Mouse (Mus musculus): ENCODE results near the gene Cacng7. TPM values are rescaled to one million over a fixed set of nuclear protein-coding genes. Genes with fewer than 3 reads are reported as not detected.

The Cacng7 gene
- polyA plus RNA-seq, 1 experiment from 2014 or later, result 2.3 TPM

DNA sequence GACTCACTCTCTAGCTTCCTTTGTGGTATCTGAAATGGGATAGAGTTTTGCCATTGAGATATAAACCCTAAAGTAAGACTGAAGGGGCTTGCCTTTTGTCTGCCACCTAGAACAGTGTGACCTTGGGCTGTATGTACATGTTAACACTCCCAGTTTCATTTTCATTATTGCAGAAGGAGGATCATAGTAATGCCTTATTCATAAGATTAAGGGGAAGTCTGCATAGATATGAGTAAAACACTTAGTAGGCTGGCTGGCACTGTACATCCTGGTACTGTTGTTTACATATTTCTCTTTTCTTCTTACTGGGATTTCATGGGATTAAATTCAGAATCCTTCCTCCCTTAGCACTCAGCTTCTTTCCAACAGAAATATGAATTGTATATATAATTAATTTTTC, 67.2 kb downstream of the Cacng7 start:
- Histone ChIP-seq H3K9me3 (no peaks in the 10 kb centered on the region), H3K9ac (no peak overlapping the region), H3K27me3 (replicated peaks) (no peaks in the 10 kb centered on the region), H3K4me3 (no peak overlapping the region), H3K4me2 (replicated peaks) (no peak overlapping the region), H3K4me1 (peaks cover 9% of the 10 kb centered on the region; the same call in 1 of the 2 replicates), H3K36me3 (peaks cover under 1% of the 10 kb centered on the region; the same call in 1 of the 2 replicates), H3K27ac (no peak overlapping the region)
- ATAC-seq (ENCODE audit: low FRiP score, low read depth), result no peak

DNA sequence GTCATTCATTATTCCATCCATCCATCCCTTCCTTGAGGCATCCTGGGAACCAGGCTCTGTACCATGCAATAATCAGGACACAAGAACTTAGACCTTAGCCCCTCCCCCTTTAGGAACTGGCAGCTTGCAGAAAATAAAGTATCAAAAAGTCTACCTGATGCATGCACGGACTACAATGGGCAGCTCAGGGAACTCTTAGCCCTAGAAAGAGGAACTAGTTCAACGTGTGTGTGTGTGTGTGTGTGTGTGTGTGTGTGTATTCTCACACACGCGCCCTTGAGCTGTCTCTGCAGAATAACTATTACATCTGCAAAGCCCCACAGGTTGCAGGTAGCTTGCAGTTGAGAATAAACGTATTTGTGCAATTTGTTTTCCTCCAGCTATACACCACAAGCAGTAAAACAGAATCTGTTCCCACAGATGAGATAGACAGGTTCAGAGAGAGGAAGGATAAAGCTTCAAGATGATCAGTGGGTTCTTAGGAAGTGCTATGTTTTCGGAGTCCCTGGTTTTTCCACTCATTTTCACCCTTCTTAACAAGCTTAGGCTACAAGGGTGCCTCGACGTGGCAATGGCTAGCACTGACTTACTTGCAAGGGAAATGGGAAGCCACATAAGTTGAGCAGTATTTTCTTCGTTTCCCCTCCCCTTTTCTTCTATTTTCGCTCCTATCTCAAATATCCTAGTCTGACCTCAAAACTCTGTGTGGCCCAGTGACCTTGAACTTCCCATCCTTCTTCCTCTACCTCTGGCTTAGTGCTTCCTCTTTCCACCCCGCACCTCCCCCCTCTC, 77.2 kb downstream of the Cacng7 start:
- Histone ChIP-seq H3K36me3 (no peaks in the 10 kb centered on the region), H3K27me3 (replicated peaks) (peaks cover 32% of the 10 kb centered on the region), H3K4me3 (no peak overlapping the region), H3K4me2 (replicated peaks) (no peak overlapping the region), H3K9me3 (no peaks in the 10 kb centered on the region), H3K4me1 (peaks cover 10% of the 10 kb centered on the region), H3K27ac (no peak overlapping the region), H3K9ac (no peak overlapping the region)
- ATAC-seq (ENCODE audit: low FRiP score, low read depth), result no peak
- 75% methylated on average over 11 of the region's 11 CpGs for WGBS

DNA sequence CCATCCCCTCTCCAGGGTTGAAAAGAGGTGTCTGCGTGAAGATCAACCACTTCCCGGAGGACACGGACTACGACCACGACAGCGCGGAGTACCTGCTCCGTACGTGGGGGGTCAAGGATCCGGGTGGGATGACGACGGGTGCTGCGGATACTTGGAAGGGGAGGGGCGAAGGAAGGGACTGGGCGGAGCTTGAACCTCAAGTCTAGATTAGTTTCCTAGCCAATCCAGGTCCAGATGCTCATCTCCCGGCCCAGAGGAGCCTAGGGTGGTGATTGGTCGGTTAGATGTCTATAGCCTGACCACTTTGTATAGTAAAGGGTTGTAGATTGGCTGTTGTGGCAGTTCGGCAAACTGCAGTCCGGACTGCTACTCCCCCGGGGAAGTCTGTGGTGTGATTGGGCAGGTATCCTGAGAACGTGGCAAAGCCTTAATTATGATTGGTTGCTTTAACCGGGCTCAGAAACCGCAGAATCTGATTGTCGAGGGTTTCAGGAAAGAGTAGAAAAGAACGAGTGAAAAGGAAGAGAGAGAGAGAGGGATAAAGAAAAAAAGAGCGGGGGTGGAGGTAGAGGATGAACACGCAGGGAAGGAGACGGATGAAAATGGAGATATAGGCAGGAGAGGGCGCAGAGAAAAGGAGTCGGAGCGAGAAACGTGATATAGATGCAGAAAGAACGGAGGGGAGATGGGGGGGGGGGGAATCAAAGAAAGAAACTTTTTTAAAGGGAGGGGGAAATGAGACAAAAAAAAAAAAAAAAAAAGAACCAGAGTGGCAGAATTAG, 78.6 kb downstream of the Cacng7 start:
- Histone ChIP-seq H3K36me3 (no peaks in the 10 kb centered on the region), H3K4me1 (peaks cover 19% of the 10 kb centered on the region), H3K9me3 (no peaks in the 10 kb centered on the region), H3K4me3 (peak overlapping the region; percentile 39), H3K27me3 (replicated peaks) (peaks cover 44% of the 10 kb centered on the region), H3K27ac (no peak overlapping the region), H3K4me2 (replicated peaks) (peak overlapping the region; percentile 73), H3K9ac (peak overlapping the region; percentile 38; the same call in 1 of the 2 replicates)
- peak; percentile 94 for ATAC-seq (ENCODE audit: low FRiP score, low read depth)
- under 1% methylated on average over 33 of the region's 33 CpGs for WGBS

DNA sequence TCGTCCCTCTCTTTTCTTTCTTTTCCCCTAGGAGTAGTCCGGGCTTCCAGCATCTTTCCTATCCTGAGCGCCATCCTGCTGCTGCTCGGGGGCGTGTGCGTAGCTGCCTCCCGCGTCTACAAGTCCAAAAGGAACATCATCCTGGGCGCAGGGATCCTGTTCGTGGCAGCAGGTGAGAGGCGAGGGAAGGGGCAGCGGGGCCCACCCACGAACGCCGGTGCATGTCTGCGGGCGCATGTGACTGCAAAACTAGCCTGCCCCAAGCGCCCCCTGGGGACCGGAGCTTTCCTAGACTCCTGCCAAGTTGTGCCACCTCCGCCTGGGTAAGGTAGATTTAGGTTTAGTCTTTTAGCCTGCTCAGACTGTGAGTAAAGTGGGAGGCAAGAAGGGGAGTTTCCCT, 79.3 kb downstream of the Cacng7 start:
- WGBS, result 3% methylated on average over 20 of the region's 20 CpGs
- no peak for ATAC-seq (ENCODE audit: low FRiP score, low read depth)
- Histone ChIP-seq H3K4me2 (replicated peaks) (peak overlapping the region; percentile 73), H3K4me3 (peak overlapping the region; percentile 39; the same call in 1 of the 2 replicates), H3K4me1 (peaks cover 19% of the 10 kb centered on the region), H3K36me3 (no peaks in the 10 kb centered on the region), H3K9me3 (no peaks in the 10 kb centered on the region), H3K9ac (peak overlapping the region; percentile 38; the same call in 1 of the 2 replicates), H3K27ac (no peak overlapping the region), H3K27me3 (replicated peaks) (peaks cover 51% of the 10 kb centered on the region)

DNA sequence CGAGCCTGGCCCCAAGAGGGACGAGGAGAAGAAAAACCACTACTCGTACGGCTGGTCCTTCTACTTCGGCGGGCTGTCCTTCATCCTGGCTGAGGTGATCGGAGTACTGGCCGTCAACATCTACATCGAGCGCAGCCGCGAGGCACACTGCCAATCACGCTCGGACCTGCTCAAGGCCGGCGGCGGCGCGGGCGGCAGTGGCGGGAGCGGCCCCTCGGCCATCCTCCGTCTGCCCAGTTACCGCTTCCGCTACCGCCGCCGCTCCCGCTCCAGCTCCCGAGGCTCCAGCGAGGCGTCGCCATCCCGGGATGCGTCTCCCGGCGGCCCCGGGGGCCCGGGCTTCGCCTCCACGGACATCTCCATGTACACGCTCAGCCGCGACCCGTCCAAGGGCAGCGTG, 82.1 kb downstream of the Cacng7 start:
- H3K27ac ChIP-seq, result no peak overlapping the region

DNA sequence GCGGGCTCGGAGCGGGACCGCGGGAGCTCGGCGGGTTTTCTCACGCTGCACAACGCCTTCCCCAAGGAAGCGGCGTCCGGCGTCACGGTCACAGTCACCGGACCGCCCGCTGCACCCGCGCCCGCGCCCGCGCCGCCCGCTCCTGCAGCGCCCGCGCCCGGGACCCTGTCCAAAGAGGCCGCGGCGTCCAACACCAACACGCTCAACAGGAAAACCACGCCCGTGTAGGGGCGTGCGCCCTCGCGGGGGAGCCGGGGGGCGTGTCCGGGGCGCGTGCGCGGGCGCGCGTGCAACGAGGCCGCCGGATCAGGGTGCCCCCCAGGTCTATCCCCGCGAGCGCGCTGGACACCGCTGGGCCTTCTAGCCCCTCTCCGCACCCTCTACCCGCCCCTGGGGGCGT, 82.6 kb downstream of the Cacng7 start:
- no peaks in the 10 kb centered on the region for H3K36me3 ChIP-seq
- H3K9me3 ChIP-seq, result no peaks in the 10 kb centered on the region
- H3K27me3 ChIP-seq (replicated peaks), result peaks cover 58% of the 10 kb centered on the region
- H3K27ac ChIP-seq, result no peak overlapping the region
- WGBS, result under 1% methylated on average over 48 of the region's 60 CpGs
- peak; percentile 5; the same call in 1 of the 2 replicates for ATAC-seq (ENCODE audit: low FRiP score, low read depth)
- peak overlapping the region; percentile 56 for H3K4me3 ChIP-seq
- peak overlapping the region; percentile 63 for H3K9ac ChIP-seq
- peak overlapping the region; percentile 99 for H3K4me2 ChIP-seq (replicated peaks)
- peaks cover 19% of the 10 kb centered on the region for H3K4me1 ChIP-seq

More for the DNA sequence above, 82.1 kb downstream of the Cacng7 start:
- H3K27me3 ChIP-seq (replicated peaks), result peaks cover 58% of the 10 kb centered on the region
- H3K9ac ChIP-seq, result peak overlapping the region; percentile 63
- H3K9me3 ChIP-seq, result no peaks in the 10 kb centered on the region
- peak overlapping the region; percentile 99 for H3K4me2 ChIP-seq (replicated peaks)
- H3K4me3 ChIP-seq, result peak overlapping the region; percentile 56
- no peak for ATAC-seq (ENCODE audit: low FRiP score, low read depth)
- H3K4me1 ChIP-seq, result peaks cover 19% of the 10 kb centered on the region
- WGBS, result under 1% methylated on average over 47 of the region's 47 CpGs
- H3K36me3 ChIP-seq, result no peaks in the 10 kb centered on the region

Small RNA genes lying within 50 kb of the gene (microRNA-seq; reads per million reads assigned to microRNA genes)
- gene Gm23450, result 6.8 reads per million, percentile 18 among the genes with 10 or more reads in this experiment

Other genes with a start within 250 kb of the Cacng7 start
- gene AU018091, start 163.8 kb upstream of the Cacng7 start, polyA plus RNA-seq (2016; fragmentation: Nextera tagmentation; extraction: Ambion mirVana), result 0.14 and 0.17 TPM in 2 replicates
- gene Nlrp12, start 83.2 kb upstream of the Cacng7 start, polyA plus RNA-seq (2016; fragmentation: Nextera tagmentation; extraction: Ambion mirVana), result 0.11 TPM in 1 of 2 replicates, not detected in the other
- 33.9 and 37.2 TPM in 2 replicates for gene Myadm, start 43.9 kb upstream of the Cacng7 start, polyA plus RNA-seq (2016; fragmentation: Nextera tagmentation; extraction: Ambion mirVana)
- 0.24 and 0.25 TPM in 2 replicates for gene Prkcg, start 43.8 kb upstream of the Cacng7 start, polyA plus RNA-seq (2016; fragmentation: Nextera tagmentation; extraction: Ambion mirVana)
- gene Cacng8, start 57.7 kb downstream of the Cacng7 start, polyA plus RNA-seq (2016; fragmentation: Nextera tagmentation; extraction: Ambion mirVana), result 7.1 and 8.2 TPM in 2 replicates
- 1.5 and 1.9 TPM in 2 replicates for gene Cacng6, start 91.2 kb downstream of the Cacng7 start, polyA plus RNA-seq (2016; fragmentation: Nextera tagmentation; extraction: Ambion mirVana)
- not detected in 2 replicates for gene Tarm1, start 169.7 kb downstream of the Cacng7 start, polyA plus RNA-seq (2016; fragmentation: Nextera tagmentation; extraction: Ambion mirVana)